Mouse (Mus musculus): ENCODE measurements around the gene Strap.

Gene Strap

DNA sequence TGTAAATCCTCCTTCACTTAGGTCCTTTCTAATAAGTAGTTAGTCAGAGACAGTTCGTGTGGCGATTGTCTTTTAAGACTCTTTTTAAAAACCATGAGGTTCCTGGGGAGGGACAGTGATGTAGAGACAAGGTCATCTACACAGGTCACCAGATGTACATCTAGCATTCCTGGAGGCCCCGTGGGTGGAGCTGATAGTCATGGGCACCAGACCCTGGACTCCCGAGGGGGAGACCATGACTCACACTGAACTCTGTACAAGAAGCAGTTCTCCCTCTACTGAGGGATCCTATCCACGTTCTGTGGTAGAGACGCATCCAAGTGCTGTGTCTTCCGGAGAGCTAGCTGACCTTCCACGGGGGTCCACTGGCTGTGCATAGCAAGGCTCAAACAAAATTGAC lies 42.1 kb downstream of the Strap start:
- no peak for DNase-seq

GRCm38 (mm10) chr6:137783899-137784637 lies 49.2 kb downstream of the Strap start:
- no peak for DNase-seq

GRCm38 (mm10) chr6:137788976-137789590 lies 54.2 kb downstream of the Strap start:
- peak; percentile 34 for DNase-seq

- no peak for DNase-seq
Measured at GRCm38 (mm10) chr6:137789658-137790057, 54.8 kb downstream of the Strap start.

DNA sequence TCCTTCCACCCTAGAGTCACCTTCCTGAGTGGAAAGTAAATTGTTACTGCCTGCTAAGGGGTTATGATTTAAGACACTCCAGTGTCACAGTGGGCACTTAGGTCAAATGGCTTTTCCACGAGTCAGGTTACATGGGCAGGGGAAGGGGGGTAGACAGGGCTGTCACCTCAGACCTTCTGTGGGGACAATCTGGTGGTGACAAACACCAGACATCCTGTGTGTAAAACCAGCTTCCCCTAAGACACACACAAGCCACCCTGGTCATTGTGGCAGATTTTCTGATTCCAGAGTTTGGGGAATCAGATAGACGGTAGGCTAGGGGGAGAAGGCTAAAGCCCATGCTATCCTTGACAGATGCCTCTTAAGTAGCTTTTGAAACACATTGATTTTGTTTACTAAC lies 60.6 kb downstream of the Strap start:
- no peak for DNase-seq

GRCm38 (mm10) chr6:137796596-137797567 lies 62.0 kb downstream of the Strap start:
- peak; percentile 75 for DNase-seq

GRCm38 (mm10) chr6:137799253-137799652 lies 64.4 kb downstream of the Strap start:
- no peak for DNase-seq
